Mouse (Mus musculus) hindbrain, embryonic 10.5 days (tissue): ENCODE measurements around the gene 1700008O03Rik. TPM values are rescaled to one million over a fixed set of nuclear protein-coding genes. Genes with fewer than 3 reads are reported as not detected.

Experiments used
- DNase-seq: peaks from one replicate; pipeline ENCODE4 v3.0.0-alpha.2; 2017; ENCODE audit warnings: low spot score
- H3K27ac ChIP-seq: fragments of 300-500 bp; sonication (generic); 2 replicates; pipeline ENCODE4 v1.5.1; 2016; ENCODE audit warnings: mild to moderate bottlenecking, moderate library complexity
- H3K27me3 ChIP-seq: fragments of 300-500 bp; sonication (generic); 2 replicates; pipeline ENCODE4 v1.6.1; 2016; ENCODE audit warnings: mild to moderate bottlenecking; ENCODE audit not compliant: poor library complexity, insufficient read depth, severe bottlenecking
- H3K36me3 ChIP-seq: fragments of 300-500 bp; sonication (generic); 2 replicates; pipeline ENCODE4 v1.6.1; 2016; ENCODE audit warnings: mild to moderate bottlenecking, moderate library complexity
- H3K4me1 ChIP-seq: fragments of 300-500 bp; sonication (generic); replicated peaks from 2 replicates; pipeline ENCODE4 v1.6.1; 2016; ENCODE audit warnings: mild to moderate bottlenecking
- H3K4me3 ChIP-seq: fragments of 300-500 bp; sonication (generic); 2 replicates; pipeline ENCODE4 v1.5.1; 2016; ENCODE audit warnings: mild to moderate bottlenecking, moderate library complexity
- H3K9me3 ChIP-seq: fragments of 300-500 bp; sonication (generic); 2 replicates; pipeline ENCODE4 v1.6.1; 2016; ENCODE audit warnings: mild to moderate bottlenecking, moderate library complexity
- WGBS: fragments of 180-500 bp; shearing (Covaris S2); methylation state at CpG from one replicate; pipeline ENCODE4 v1.1.7; 2016; 5-methylcytosine and 5-hydroxymethylcytosine counted together
- polyA plus RNA-seq: library from polyadenylated mRNA; unstranded; fragments of >200 nt; fragmentation: Nextera tagmentation; extraction: Ambion mirVana; gene quantifications from 2 replicates; pipeline ENCODE4 v1.2.1, GENCODE M21; 2016

1700008O03Rik gene
- 2.1 and 2.7 TPM in 2 replicates for polyA plus RNA-seq

GRCm38 (mm10) chr7:44385720-44386119 is at the start of gene 1700008O03Rik:
Gene 1700008O03Rik (minus strand): TSS chr7:44385820.
- WGBS, result 80% methylated on average over 12 of the region's 12 CpGs
- H3K27me3 ChIP-seq, result peaks cover 43% of the 10 kb centered on the region
- H3K4me1 ChIP-seq, result peaks cover 16% of the 10 kb centered on the region
- no peaks in the 10 kb centered on the region for H3K36me3 ChIP-seq
- H3K4me3 ChIP-seq, result peak within 1 kb of the TSS; percentile 59
- DNase-seq, result no peak
- peak within 1 kb of the TSS; percentile 74 for H3K27ac ChIP-seq
- H3K9me3 ChIP-seq, result no peaks in the 10 kb centered on the region

DNA sequence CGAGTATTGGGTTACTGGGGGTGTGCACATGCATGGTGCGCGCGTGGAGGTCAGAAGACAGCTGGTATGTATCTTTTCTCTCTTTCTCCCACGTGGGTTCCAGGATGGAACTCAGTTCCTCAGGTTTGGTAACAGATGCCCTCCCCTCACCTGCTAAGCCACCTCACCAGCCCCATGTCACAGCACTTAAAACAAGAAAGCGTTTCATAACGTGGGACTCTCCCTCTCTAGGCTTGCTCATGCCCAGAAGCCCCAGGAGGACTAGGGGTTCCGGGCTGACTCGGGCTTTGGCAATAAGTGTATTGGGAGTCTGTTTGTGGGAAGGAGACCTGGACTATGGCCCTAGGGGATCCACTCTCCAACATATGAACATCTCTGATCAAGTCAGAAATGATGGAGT is 48.5 kb upstream of the 1700008O03Rik start:
- Histone ChIP-seq H3K27ac (no peak overlapping the region), H3K4me3 (no peak overlapping the region), H3K27me3 (peaks cover 58% of the 10 kb centered on the region), H3K9me3 (no peaks in the 10 kb centered on the region), H3K36me3 (peaks cover 16% of the 10 kb centered on the region; the same call in 1 of the 2 replicates), H3K4me1 (peaks cover 63% of the 10 kb centered on the region)
- no peak for DNase-seq
- WGBS, result 73% methylated on average over 9 of the region's 9 CpGs

DNA sequence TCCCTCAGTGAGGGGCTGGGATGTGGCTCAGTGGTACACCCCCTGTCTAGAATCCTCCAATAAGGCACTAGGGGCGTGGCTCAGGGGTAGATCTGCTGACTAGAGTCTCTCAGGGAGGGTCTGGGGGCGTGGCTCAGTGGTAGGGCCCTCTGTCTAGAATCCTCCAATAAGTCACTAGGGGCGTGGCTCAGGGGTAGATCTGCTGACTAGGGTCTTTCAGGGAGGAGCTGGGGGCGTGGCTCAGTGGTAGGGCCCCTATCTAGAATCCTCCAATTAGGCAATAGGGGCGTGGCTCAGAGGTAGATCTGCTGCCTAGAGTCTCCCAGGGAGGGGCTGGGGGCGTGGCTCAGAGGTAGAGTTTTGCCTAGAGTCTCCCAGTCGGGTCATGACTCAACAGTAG is 47.8 kb upstream of the 1700008O03Rik start:
- Histone ChIP-seq H3K4me1 (peaks cover 68% of the 10 kb centered on the region), H3K9me3 (no peaks in the 10 kb centered on the region), H3K36me3 (peaks cover 16% of the 10 kb centered on the region; the same call in 1 of the 2 replicates), H3K27ac (no peak overlapping the region), H3K27me3 (peaks cover 63% of the 10 kb centered on the region), H3K4me3 (no peak overlapping the region)
- peak; percentile 78 for DNase-seq
- WGBS, result 5% methylated on average over 7 of the region's 7 CpGs

DNA sequence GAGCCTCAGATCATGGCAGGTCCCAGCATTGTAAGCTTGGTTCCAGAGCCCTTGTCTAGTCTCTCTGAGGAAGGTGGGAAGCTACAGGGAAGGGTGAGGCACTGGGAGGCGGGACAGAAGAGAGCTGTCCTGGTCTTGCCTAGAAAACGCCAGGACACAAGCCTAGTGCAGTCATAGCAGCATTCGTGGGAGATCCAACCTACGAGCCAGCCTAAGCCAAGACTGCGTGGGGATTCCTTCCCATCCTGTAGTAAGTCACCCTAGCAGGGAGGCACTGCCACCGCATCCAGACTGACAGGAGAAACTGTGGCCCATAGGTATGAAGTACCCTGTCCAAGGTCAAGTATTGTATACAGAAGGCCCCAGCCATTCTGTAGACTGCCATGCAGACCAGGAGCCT is 46.9 kb upstream of the 1700008O03Rik start:
- no peaks in the 10 kb centered on the region for H3K9me3 ChIP-seq
- no peak overlapping the region for H3K27ac ChIP-seq
- no peak for DNase-seq
- no peak overlapping the region for H3K4me3 ChIP-seq
- H3K27me3 ChIP-seq, result peaks cover 64% of the 10 kb centered on the region
- peaks cover 68% of the 10 kb centered on the region for H3K4me1 ChIP-seq
- WGBS, result 72% methylated on average over 6 of the region's 6 CpGs
- peaks cover 16% of the 10 kb centered on the region; the same call in 1 of the 2 replicates for H3K36me3 ChIP-seq

GRCm38 (mm10) chr7:44429534-44430488 is 44.2 kb upstream of the 1700008O03Rik start:
- WGBS, result under 1% methylated on average over 32 of the region's 32 CpGs
- H3K27ac ChIP-seq, result peak overlapping the region; percentile 97
- H3K36me3 ChIP-seq, result peaks cover 12% of the 10 kb centered on the region; the same call in 1 of the 2 replicates
- H3K27me3 ChIP-seq, result peaks cover 61% of the 10 kb centered on the region
- H3K4me1 ChIP-seq, result peaks cover 71% of the 10 kb centered on the region
- H3K4me3 ChIP-seq, result peak overlapping the region; percentile 76
- peak; percentile 50 for DNase-seq
- no peaks in the 10 kb centered on the region for H3K9me3 ChIP-seq

DNA sequence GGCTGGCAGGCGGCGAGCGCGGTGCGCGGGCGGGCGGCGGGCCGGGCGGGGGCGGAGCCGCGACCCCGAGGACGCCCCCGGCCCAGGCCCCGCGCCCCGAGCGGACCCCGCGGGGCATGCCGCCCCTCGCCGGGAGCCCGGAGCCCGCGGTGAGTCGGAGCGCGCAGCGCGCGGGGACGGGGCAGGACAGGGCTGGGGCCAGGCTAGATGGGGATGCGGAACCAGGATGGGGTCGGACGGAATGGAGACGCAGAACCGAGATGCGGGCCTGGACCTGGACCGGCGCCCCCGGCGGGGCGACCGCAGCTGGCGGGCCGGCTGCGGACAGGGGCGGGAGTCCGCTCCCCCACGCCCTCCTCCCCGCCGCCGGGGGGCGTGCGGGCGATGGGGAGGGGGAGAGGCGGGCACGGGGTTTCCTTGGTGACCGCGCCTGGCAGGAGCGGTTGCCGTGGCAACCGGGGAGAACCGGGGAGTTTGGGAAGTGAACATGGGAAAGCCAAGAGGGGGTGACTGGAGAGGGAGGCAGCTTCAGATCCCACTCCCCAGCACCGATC is 43.4 kb upstream of the 1700008O03Rik start, which contains the start of gene Lrrc4b:
TSS of gene Lrrc4b (plus strand) at position 51 of the 554 bp plus-strand sequence.
- H3K4me3 ChIP-seq, result peak within 1 kb of the TSS; percentile 76
- WGBS, result under 1% methylated on average over 68 of the region's 69 CpGs
- H3K4me1 ChIP-seq, result peaks cover 69% of the 10 kb centered on the region
- H3K9me3 ChIP-seq, result no peaks in the 10 kb centered on the region
- H3K36me3 ChIP-seq, result 0 out of 2 replicates have a peak, but pooled peaks cover 9% of the 10 kb centered on the region
- H3K27ac ChIP-seq, result peak within 1 kb of the TSS; percentile 97
- H3K27me3 ChIP-seq, result peaks cover 61% of the 10 kb centered on the region
- peak; percentile 83 for DNase-seq

DNA sequence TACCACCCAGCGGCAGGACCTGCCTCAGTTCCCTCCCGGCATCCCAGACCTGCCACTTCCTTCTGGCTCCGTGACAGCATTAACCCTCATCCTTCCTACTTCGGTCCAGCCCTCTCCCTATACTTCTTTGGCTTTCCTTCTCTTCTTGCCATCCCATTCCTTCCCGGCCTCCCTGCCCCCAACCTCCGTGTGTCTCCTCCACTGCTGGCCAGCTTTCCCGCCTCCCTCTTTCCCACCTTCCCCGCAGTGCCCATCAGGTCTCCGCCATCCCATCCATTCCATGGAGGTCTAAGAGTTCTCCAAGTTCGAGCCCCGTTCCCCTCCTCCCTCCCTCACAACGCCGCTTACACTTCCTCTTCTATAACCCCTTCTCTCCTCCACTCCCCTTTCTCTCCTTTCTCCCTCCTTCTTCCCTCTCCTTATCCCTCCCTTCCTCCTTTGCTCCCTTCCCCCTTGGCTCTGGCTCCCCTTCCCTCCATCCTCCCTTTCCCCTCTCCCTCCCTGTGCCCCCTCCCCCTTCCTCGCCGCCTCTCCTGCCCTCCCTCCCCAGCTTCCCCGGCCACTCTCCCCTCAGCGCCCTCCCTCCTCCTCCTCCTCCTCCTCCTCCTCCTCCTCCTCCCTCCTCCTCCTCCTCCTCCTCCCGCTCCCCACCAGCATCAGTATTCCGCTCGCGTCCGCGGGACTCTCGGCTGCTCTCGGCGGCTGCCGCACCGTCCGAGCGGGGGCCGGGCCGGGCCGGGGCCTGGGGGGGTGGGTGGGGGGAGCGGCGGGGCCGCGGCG is 42.7 kb upstream of the 1700008O03Rik start:
- H3K36me3 ChIP-seq, result 0 out of 2 replicates have a peak, but pooled peaks cover 8% of the 10 kb centered on the region
- peaks cover 61% of the 10 kb centered on the region for H3K27me3 ChIP-seq
- DNase-seq, result peak; percentile 83
- WGBS, result 1% methylated on average over 36 of the region's 38 CpGs
- H3K4me1 ChIP-seq, result peaks cover 62% of the 10 kb centered on the region
- H3K27ac ChIP-seq, result peak overlapping the region; percentile 97
- H3K4me3 ChIP-seq, result peak overlapping the region; percentile 76
- H3K9me3 ChIP-seq, result no peaks in the 10 kb centered on the region

- H3K4me3 ChIP-seq, result peak overlapping the region; percentile 76
- H3K4me1 ChIP-seq, result peaks cover 56% of the 10 kb centered on the region
- WGBS, result 13% methylated on average over 8 of the region's 8 CpGs
- H3K27me3 ChIP-seq, result peaks cover 61% of the 10 kb centered on the region
- no peaks in the 10 kb centered on the region for H3K9me3 ChIP-seq
- DNase-seq, result no peak
- H3K27ac ChIP-seq, result peak overlapping the region; percentile 97
- 0 out of 2 replicates have a peak, but pooled peaks cover 6% of the 10 kb centered on the region for H3K36me3 ChIP-seq
Measured at GRCm38 (mm10) chr7:44427666-44428065, 42.0 kb upstream of the 1700008O03Rik start.

GRCm38 (mm10) chr7:44413307-44413706 is 27.7 kb upstream of the 1700008O03Rik start:
- no peaks in the 10 kb centered on the region for H3K36me3 ChIP-seq
- DNase-seq, result no peak
- H3K27me3 ChIP-seq, result no peaks in the 10 kb centered on the region; the same call in 1 of the 2 replicates
- H3K9me3 ChIP-seq, result no peaks in the 10 kb centered on the region
- H3K4me1 ChIP-seq, result no peaks in the 10 kb centered on the region
- H3K27ac ChIP-seq, result no peak overlapping the region
- no peak overlapping the region for H3K4me3 ChIP-seq
- WGBS, result 86% methylated on average over 6 of the region's 6 CpGs

DNA sequence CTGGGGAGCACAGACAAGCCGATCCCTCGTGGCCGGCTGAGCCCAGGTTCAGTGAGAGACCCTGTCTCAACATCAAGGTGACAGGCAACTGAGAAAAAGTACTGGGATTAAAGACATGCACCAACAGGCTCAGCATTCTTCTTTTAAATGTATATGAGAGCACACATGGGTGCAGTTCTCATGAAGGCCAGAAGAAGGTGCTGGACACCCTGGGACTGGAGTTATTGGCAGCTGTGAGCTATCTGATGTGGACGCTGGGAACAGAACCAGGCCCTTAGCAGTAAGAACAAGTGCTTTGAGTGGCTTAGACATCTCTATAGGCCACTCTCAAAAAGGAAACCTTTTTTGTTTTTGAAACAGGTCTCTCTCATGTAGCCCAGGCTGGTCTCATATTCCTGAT is 25.5 kb upstream of the 1700008O03Rik start:
- DNase-seq, result no peak
- peaks cover under 1% of the 10 kb centered on the region; the same call in 1 of the 2 replicates for H3K4me1 ChIP-seq
- peaks cover 19% of the 10 kb centered on the region for H3K27me3 ChIP-seq
- no peaks in the 10 kb centered on the region for H3K9me3 ChIP-seq
- H3K4me3 ChIP-seq, result no peak overlapping the region
- H3K27ac ChIP-seq, result no peak overlapping the region
- H3K36me3 ChIP-seq, result no peaks in the 10 kb centered on the region
- WGBS, result 85% methylated on average over 4 of the region's 4 CpGs

DNA sequence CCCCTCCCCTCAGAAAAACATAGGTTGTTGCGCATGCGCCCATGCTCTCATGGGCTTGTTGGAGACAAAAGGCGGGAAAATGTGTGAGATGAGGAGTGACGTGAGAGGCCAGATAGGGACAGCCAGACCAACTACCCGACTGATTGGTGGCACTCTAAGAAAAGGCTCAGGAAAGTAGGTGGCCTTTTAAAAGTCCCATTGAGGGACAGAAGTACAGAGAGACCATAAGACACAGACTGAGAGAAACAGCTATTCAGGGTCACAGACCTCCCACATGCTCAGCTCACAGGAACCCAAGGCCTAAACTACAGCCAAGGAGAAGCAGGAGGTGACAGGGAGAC is 20.4 kb upstream of the 1700008O03Rik start:
- H3K9me3 ChIP-seq, result no peaks in the 10 kb centered on the region
- H3K27me3 ChIP-seq, result peaks cover 37% of the 10 kb centered on the region
- under 1% methylated on average over 5 of the region's 5 CpGs for WGBS
- DNase-seq, result no peak
- peak overlapping the region; percentile 48 for H3K4me3 ChIP-seq
- H3K4me1 ChIP-seq, result peaks cover 12% of the 10 kb centered on the region; the same call in 1 of the 2 replicates
- no peaks in the 10 kb centered on the region for H3K36me3 ChIP-seq
- peak overlapping the region; percentile 79 for H3K27ac ChIP-seq

DNA sequence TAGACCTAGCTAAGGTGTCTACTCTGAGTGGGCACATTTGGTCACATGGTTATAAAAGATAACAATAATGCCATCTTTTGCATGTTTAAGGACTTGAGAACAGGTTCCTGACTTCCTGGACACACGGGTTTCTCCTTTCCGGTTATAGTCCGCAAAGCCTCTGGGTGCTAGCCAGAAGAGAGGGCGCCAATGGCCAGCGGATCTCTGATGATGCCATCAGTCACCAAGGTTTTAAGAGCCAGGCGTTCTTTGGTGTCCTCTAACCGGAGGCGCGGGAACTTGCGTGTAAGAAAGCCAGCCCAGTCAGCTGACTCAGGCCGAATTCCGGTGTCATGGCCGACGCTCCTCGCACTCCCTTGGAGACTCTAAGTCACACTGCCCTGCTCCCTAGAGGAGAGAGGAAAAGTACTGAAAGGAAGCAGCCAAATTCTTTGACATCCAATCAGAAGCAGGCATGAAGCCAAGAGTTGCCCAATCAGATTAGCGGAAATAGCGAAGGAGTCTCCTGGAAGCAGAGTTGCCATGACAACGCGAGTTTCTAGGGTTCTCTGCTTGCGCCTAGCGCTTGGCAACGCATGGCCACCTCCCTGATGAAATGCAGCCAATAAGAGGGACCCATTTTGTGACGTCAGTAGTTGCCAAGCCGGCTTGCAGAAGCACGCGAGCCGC is 19.9 kb upstream of the 1700008O03Rik start:
- H3K36me3 ChIP-seq, result no peaks in the 10 kb centered on the region
- peaks cover 12% of the 10 kb centered on the region; the same call in 1 of the 2 replicates for H3K4me1 ChIP-seq
- 3% methylated on average over 27 of the region's 27 CpGs for WGBS
- H3K27me3 ChIP-seq, result peaks cover 43% of the 10 kb centered on the region
- H3K9me3 ChIP-seq, result no peaks in the 10 kb centered on the region
- peak overlapping the region; percentile 86 for H3K27ac ChIP-seq
- peak; percentile 97 for DNase-seq
- peak overlapping the region; percentile 48 for H3K4me3 ChIP-seq
